Mouse (Mus musculus): Measurements from ENCODE around the gene Cdk14.

Gene Cdk14

DNA sequence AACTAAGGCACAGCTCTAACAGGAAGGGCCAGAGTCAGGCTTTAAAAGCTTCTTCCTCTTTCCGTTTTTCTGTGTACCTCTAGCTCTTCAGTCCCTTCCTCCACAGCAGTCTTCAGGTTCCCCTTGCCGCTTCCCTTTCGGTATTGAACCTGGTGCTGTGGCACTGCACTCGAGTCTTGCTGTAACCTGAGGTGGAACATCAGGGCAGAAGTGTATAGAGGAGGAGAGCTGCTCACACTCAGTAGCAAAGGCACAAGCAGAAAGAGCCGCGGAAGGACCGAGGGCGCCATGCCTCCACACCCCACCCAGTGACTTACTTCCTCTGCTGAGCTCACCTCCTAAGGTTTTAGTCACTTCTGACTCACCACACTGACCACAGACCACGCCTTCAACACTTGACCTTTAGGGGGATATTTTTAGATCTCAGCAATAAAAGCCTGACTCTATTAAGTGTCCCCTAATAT, at the start of gene Cdk14:
Cdk14 (minus strand) TSS at position 321 of the 464 bp plus-strand sequence.
- peak; percentile 27 to 52 for DNase-seq (ENCODE audit: low spot score in 2 of 2)

DNA sequence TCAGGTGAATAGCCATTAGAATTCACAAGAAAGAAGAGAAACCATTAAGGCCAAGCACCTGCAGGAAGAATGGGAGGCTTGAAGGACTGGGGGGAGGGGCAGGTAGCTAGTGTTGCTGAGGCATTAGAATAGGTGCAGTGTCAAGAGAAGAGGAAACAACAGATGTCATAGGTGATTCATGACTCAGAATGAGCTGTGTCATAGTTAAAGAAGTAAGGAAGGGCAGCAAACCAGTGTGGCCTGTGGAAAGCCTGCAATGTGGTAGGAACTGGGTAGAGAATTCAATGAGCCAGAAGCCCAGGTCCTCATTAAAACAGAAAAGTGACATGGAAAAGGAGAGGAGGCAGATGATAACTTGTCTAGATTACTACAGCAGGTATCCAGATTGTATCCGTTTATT, 45.1 kb upstream of the Cdk14 start:
- DNase-seq (ENCODE audit: low spot score in 2 of 2): no peak

DNA sequence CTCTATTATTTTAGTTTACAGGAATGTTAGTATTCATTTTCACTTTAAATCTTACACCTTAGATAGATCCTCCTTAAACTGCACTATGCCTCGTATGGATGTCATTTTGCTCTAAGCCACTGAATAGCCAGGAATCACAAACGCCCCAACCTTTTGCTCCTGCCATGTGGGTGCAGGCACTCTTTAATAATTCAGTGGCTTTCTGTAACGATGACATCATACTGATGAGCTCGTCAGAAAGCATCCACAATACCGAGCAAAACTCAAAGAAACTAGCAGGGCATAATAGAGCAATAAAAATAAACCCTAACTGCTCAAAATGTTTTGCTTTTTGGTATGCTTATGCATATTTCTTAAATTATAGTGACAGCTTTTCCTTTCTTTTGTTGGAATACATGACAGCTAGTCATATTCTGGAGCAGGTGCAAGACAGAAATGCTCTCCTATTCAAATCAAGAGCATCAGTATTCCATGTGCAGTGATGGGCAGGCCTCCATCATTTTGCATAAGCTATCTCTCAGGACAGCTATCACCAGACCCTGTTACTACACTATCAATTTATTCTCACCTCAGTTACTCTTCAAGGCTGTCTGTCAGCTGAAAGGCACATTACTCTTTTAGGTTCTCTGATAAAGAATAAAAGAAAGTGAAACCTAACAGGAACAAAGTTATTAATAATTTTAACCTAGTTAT, 11.8 kb upstream of the Cdk14 start:
- no peak for DNase-seq (ENCODE audit: low spot score in 2 of 2)

DNA sequence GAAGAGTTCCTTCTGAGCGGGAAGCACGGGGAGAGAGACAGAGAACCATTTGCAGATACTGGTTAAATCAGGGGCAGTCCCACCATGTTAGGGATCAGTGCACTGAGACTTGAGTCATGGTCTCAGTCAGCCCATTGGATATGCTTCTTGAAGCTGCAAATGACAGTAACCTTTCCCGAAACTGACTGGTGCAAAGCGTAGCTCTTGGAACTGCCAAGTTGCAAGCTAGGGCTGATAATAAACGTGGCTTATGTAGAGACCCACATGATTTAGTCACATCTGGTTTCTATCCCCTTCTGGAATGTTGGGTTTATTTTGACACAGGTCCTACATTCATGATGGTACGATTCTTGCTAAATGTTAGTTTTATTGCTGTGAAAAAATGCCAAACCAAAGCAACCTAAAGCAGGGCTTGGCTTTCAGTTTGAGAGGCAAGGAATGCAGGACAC, 3.6 kb upstream of the Cdk14 start:
- no peak for DNase-seq (ENCODE audit: low spot score in 2 of 2)

DNA sequence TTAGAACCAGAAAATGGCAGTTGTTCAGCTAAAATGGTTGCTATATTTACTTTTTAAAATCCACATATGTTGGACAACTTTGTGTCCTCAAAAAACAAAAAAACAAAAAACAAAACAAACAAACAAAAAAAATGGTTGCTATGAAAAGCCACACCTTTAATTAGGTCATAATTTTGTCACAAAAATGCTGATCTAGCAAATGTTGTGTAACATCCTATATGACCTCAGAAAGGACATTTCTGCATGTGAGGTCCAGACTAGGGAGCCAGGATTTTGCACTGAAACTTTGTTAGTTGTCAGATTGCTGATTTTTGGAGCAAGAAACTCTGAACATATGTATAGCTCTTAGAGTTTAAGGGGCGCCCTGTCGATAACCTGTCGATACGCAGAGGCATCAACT, 3.0 kb upstream of the Cdk14 start:
- DNase-seq (ENCODE audit: low spot score in 2 of 2): no peak

DNA sequence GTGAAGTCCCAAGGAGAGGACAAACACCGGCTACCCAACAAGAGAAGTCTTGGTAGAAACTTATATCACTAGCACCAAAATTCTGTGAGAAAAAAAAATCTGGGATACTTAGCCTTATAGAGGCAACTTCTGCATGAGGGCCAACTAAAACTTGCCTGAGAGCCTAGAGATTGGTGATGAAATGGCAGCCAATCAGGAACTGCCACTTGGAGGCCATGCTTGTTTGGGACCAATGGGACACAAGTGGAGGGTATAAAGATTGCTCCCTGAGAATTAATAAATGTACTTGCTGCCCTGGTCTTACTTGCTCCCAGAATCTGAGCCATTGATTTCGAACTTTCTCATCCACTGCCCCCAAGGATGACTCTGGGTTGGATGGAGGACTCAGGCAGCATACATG, 1.3 kb upstream of the Cdk14 start:
- no peak for DNase-seq (ENCODE audit: low spot score in 2 of 2)

DNA sequence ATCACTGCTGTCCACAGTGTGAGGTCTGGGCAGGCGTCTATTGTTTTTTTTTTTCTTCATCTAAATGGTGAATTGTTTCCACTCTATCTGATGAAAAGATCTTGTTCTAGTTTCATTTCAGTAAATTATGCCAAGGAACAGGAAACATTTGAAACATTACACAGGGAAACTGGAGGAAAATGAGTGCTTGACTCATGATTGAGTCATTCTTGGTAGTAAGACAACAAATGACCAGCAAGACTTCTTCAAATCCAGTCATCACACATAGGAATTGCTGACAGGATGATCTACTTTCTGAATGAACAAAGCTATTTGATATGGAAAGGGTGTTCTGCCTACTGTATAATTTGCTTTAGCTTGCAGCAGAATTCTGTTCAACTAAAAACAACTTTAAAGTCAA, 859 bp downstream of the Cdk14 start:
- DNase-seq (ENCODE audit: low spot score in 2 of 2): no peak

DNA sequence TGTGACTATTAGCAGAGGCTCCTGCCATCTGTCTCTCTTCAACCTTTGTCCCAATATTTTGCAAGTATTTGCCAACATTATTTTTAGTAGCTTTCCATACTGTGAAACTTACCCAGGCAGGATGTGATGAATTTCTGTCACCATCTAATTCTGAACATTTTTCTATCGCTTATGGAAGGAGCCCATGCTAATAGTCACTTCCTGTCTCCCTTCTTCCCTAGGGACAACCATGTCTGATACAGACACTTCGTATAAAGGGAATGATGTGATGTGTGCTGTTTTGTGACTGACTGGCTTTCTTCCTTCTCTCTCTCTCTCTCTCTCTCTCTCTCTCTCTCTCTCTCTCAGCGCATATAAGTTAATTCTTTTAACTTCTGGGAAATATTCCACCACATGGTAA, 5.3 kb downstream of the Cdk14 start:
- no peak for DNase-seq (ENCODE audit: low spot score in 2 of 2)

DNA sequence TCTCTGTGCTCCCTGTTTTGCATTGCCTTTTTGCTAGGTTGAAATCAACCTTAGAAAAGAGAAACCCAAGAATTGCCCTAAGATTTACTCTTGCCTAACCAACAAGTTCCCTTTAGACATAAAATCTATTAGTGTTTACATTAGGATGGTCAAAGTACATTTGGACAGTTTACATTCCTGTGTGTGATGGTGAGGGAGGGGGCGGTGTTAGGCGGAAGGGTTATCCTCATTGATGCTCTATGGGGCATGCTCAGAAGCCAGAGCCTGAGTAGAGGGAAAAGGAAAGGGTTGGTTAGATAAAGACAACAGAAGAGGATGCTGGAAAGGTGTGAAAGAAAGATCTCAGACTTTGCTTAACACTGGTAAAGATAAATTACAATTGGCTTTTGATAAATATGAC, 8.2 kb downstream of the Cdk14 start:
- no peak for DNase-seq (ENCODE audit: low spot score in 2 of 2)

DNA sequence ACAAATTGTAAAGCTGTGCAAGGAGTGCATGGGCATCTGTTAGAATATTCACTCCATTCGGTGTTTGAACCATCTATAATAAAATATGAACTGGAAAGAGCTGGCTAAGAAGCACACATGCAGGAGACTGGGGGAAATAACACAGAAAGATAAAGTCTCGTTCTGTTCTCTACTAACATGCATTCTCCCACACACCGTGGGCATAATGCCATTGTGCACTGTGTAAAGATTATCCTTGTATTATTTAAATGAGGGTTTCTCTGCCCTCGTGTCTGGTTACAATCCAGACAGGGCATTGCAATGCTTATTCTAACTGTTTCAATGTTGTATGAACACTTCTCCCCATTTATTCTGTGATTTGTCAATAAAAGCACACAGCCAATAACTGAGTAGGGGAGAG, 18.1 kb downstream of the Cdk14 start:
- no peak for DNase-seq (ENCODE audit: low spot score in 2 of 2)

DNA sequence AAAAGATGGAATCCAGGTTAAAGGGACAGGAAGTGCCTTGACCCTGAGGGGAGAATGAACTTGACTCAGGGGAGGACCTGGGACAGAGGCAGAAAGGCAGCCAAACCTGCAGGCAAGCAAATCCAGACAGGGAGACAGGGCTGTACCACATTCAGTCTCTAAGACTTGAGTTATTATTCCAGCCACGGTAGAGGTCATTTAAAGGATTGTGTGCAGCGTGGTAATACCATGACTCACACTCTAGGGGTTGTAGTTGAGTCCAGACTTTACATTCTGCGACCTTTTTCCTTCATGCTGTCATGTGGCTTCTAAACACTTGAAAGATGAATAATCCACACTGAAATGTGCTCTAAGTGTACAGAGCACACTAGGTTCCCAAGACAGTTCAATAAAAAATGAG, 27.3 kb downstream of the Cdk14 start:
- DNase-seq (ENCODE audit: low spot score in 2 of 2): no peak

DNA sequence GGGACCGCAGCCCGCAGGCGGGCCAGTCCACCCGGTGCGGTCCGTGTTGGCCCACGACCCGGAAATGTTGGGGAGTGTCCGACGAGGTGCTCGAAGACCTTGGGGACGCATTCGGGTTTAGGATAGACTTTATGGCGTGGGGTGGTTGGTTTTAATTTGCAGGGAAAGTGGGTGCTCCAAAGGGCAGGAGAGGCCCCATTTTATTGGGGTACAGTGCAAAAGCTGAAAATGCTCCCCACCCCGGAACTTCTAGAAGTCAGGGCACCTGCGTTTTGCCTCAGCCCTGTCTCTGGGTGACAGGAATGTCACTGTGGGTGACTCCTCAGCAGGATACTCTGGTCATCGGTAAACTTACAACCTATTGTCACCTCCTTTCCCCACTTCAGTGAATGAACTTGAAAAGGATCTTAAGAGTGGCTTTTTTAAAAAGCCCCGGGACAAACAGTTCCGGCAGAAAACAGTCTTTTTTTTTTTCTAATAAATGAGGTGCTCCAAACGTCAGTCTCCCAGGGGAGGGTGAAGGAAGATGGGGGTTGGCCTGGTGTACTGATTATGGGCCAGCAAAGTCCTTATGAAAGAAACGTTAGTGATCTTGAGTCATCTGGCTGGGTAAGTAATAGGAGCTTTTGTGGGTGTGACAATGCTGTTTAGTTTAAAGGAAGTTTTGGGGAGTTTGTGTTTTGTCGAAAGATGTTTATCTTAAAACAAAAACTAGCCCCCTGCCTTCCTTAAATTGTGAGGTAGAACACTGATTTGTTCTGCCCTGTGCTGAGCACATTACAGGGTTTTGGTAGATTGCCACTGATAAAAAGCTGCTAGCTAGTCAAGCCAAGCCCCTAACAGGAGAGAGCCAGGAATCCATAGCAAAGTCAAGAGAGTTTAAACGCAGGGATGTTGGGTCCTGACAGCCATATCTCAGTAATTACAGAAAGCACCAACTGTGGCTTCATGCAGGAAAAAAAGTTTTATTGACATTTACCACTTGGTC, 39.1 kb downstream of the Cdk14 start:
- DNase-seq (ENCODE audit: low spot score in 2 of 2): no peak

DNA sequence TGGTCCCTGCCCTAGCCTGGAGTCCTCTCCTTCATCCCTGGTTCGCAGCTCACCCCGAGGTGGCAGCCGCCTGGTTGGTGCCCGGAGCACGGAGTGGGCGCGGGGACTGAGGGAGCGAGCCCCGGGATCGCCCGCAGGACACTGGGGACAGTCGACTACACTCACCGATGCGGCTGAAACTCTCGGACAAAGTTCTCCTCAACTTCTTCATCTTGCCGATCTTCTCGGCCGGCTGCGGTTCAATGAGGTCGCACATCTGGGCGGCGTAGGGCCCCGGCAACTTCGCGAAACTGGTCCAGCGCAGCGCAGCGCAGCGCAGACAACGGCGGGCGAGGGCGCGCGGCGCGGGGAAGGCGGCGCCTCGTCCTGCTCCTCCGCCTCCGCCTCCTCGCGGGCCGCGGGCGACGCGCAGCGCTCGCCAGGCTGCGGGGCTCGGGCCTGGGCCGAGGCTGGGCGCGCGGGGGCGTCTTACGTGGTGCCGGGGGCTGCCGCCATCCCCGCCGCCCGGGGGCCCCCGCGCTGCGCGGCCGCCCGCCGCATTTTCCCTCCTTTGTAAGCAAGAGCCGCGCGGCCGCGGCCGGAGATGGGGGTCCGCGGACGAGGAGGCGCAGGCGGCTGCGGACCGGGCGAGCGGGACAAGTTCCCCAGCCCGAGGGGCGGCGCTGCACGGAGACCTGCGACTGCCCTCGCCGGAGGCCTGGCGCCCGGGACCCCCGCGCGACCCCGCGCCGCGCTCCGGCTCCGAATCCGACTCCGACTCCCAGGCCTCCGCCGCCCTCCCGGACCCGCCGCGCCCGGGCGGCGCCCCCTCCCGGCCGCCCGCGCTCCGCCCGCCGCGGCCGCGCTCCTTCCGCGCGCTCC, 40.0 kb downstream of the Cdk14 start:
- peak; percentile 9 to 28 for DNase-seq (ENCODE audit: low spot score in 2 of 2)

DNA sequence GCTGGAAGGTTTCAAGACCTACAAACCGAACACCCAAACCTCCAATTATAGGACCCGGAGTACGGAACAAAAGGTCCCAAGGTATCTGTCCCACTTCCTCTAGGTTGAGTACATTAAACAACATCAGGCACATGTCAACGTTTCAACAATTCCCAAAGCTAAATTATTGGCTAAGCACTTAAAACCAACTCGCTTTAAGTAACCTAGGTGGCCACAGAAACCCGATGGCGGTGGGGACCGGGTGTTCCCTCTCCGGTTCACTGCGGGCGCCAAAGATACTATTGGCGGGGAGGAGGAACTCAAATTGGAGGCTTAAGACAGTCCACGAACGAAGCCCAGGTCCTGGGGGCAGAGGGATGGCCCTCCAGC, 40.6 kb downstream of the Cdk14 start:
- peak in 1 of 2 experiments; percentile 9 for DNase-seq (ENCODE audit: low spot score in 2 of 2)

DNA sequence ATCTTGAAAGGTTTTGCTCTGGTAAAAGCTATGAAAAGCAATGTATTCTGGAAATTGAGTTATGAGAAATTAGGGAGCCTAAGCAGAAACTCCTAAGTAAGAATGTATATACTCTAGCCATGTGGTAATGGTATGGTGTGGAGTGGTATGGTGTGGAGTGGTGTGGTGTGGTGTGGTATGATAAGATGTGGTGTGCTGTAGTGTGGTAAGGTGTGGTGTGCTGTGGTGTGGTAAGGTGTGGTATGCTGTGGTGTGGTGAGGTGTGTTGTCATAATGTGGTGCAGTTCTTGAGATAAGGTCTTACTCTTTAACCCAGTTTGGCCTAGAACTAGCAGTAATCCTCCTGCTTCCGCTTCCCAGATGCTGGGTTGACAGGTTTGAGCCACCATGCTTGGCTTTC, 45.7 kb downstream of the Cdk14 start:
- DNase-seq (ENCODE audit: low spot score in 2 of 2): no peak

DNA sequence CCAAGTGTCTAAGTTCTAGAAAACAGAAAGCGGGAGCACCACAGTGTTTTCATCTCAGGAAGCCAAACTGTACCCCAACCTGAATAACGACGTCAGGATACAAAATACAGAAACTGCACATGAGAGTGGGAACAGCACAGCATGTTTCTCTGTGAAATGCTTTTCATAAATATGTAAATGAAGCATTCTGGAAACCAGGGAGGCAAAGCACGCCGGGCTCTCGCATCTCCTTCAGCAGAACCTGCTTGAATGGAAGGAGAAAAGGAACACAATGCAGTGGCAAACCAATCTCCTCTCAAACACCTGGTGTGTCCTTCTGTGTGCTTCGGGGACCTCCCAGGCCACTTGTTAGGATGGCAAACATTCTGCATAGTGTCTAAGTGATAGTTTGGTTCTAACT, 46.6 kb downstream of the Cdk14 start:
- DNase-seq (ENCODE audit: low spot score in 2 of 2): no peak

DNA sequence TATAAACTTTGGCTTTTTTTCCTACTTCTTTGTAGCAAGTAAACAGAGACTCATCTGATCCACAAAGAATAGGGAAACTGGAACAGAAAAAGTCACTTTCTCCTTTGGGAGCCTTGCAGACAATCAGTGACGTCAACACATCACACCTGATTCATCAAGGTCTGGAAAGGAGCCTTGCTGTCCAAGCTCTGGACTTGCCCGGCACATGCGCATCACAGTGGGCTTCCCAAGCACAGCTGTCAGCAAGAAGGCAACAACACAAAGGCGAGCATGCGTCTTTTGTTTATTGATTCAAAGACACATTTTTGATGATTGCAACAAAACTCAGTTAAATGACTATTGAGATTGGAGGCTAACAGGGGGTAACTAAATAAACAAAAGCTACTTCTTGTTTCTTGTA, 47.2 kb downstream of the Cdk14 start:
- no peak for DNase-seq (ENCODE audit: low spot score in 2 of 2)

DNA sequence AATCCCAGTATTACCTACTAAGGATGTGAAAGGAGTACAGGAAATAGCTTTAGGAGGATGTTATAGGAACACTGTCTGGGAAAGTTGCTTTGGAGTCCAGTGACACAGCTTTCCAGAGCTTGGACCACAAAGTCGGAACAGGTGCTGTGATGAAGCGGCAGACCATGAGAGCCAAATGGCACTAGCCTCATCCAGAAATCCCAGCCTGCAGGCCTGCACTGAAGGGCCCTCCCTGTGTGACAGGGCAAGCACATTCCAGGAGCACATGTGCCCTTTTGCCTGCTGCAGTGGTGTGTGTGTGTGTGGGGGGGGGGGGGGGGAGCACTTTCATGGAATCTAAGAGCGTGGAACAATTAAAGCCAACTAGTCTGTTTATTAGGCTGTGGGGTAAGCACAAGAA, 47.8 kb downstream of the Cdk14 start:
- no peak for DNase-seq (ENCODE audit: low spot score in 2 of 2)

DNA sequence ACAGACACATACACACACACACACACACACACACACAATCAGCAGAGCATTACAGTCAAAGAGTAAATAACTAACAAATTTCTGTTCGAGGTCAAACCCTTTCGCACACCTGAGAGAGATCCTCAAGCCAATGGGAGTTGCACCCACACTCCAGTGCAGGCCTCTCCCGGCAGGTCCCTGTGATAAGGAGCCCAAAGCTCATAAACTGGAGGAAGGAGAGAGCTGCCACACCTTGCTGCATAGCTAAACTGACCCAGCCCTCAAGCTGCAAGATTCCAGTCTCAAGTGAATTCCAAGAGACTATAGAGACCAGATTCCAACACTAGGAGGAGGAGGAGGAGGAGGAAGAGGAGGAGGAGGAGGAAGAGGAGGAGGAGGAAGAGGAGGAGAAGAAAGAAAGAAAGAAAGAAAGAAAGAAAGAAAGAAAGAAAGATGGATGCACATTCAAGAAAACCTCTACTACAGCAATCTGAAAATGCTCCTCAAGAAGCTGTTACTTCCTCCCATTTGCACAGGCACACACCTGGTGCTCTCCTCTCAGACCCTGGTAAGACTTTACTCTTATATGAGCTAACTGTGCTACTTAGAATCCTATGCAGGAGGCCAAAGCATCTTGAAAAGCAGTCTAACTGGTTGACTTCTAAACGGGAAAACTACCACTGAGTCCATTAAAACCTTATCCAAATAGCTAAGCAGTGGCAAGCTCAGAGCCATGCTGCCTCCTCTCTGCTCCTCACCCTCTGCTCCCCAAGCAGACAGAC, 49.6 kb downstream of the Cdk14 start:
- no peak for DNase-seq (ENCODE audit: low spot score in 2 of 2)

DNA sequence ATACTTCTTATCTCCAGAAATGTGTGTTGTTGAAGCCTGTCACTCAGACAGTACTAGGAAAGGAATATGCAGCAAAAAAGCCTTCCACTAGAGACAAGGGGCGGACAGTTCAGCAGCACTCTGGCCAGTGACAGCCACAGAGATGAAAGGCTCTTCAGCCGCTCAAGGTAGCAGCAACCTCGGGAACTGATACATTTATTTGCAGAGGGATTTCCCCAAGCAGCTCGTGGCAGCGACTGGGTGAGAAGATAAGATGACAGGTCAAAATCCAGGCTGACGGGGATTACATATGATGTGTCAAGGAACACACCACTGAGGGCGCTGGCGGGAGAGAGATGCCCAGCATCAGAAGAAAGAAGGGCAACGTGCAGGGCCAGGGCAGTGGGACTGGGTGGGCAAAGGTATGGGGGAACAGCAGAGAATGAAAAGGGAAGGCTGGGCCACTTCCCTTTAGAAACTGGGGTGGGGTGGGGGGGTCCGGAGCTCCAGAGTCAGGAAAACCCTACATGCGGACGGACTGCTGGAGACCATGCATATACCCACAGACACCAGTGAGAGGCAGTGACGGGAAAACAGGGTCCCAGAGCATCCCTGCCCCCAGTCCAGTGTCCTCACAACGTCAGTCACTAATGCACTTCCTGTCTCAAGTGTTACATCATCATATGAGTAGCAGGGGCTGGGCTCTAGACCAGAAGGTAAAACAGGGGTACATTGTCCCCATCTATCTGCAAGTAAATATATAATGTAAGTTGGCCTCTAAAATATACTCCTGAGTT, 51.5 kb downstream of the Cdk14 start:
- no peak for DNase-seq (ENCODE audit: low spot score in 2 of 2)
